Mouse (Mus musculus) B cell, adult (primary cell): Measurements from ENCODE around the gene Syt5. TPM values are rescaled to one million over a fixed set of nuclear protein-coding genes. Genes with fewer than 3 reads are reported as not detected.

Source experiments
- total RNA-seq: library from RNA; stranded (reverse); gene quantifications from 4 replicates; pipeline ENCODE4 v1.2.4, GENCODE M21; 2023; ENCODE audit not compliant: inconsistent age

Gene Syt5
- total RNA-seq, result not detected in 4 replicates

GRCm38 (mm10) chr7:4547221-4547641, at the start of gene Syt5:
Syt5 (minus strand) TSS chr7:4547541.

GRCm38 (mm10) chr7:4532005-4532729, 15.2 kb downstream of the Syt5 start, which contains the start of gene Dnaaf3:
Dnaaf3 (minus strand) TSS chr7:4532453.

GRCm38 (mm10) chr7:4524212-4524922, 23.0 kb downstream of the Syt5 start, which contains the start of gene Tnni3:
Tnni3 (minus strand) TSS chr7:4524229.

GRCm38 (mm10) chr7:4516332-4517050, 30.9 kb downstream of the Syt5 start, which contains the start of gene Tnnt1:
Tnnt1 (minus strand) TSS chr7:4516382.

GRCm38 (mm10) chr7:4501558-4502397, 45.6 kb downstream of the Syt5 start, which contains the start of gene Ppp1r12c:
Ppp1r12c (minus strand) TSS chr7:4501680.

Other genes with a start within 250 kb of the Syt5 start
- 0.48 to 1.2 TPM (median 1.0 TPM) in 4 replicates for gene Ncr1, start 209.8 kb downstream of the Syt5 start, total RNA-seq
- gene Gp6, start 149.8 kb downstream of the Syt5 start, total RNA-seq, result 0.15 to 0.42 TPM (median 0.16 TPM) in 3 of 4 replicates, not detected in the other
- gene Rdh13, start 101.9 kb downstream of the Syt5 start, total RNA-seq, result 8.4 to 10.3 TPM (median 9.5 TPM) in 4 replicates
- gene Eps8l1, start 86.9 kb downstream of the Syt5 start, total RNA-seq, result 13.9 to 50.5 TPM (median 45.9 TPM) in 4 replicates
- gene Ppp1r12c, start 45.9 kb downstream of the Syt5 start, total RNA-seq, result 230 to 259 TPM (median 247 TPM) in 4 replicates
- gene Tnnt1, start 31.2 kb downstream of the Syt5 start, total RNA-seq, result 0.61 to 2.7 TPM in 2 of 4 replicates, not detected in the others
- 1.2 to 1.9 TPM in 2 of 4 replicates, not detected in the others for gene Tnni3, start 23.3 kb downstream of the Syt5 start, total RNA-seq
- 0.22 to 0.69 TPM (median 0.39 TPM) in 3 of 4 replicates, not detected in the other for gene Dnaaf3, start 15.1 kb downstream of the Syt5 start, total RNA-seq
- gene Ptprh, start 56.5 kb upstream of the Syt5 start, total RNA-seq, result 1.4 TPM in 1 of 4 replicates, not detected in the others
- gene Tmem86b, start 83.9 kb upstream of the Syt5 start, total RNA-seq, result 46.4 to 54.9 TPM (median 50.2 TPM) in 4 replicates
- gene Ppp6r1, start 111.5 kb upstream of the Syt5 start, total RNA-seq, result 242 to 260 TPM (median 251 TPM) in 4 replicates
- gene Hspbp1, start 137.5 kb upstream of the Syt5 start, total RNA-seq, result 74.3 to 78.0 TPM (median 75.7 TPM) in 4 replicates
- not detected in 4 replicates for gene Brsk1, start 143.1 kb upstream of the Syt5 start, total RNA-seq
- gene Tmem150b, start 177.7 kb upstream of the Syt5 start, total RNA-seq, result 2.0 to 4.0 TPM (median 3.1 TPM) in 4 replicates
- gene Kmt5c, start 192.6 kb upstream of the Syt5 start, total RNA-seq, result 88.8 to 99.7 TPM (median 92.1 TPM) in 4 replicates
- 2.3 to 5.0 TPM (median 4.1 TPM) in 4 replicates for gene Cox6b2, start 205.6 kb upstream of the Syt5 start, total RNA-seq
- gene Fam71e2, start 223.8 kb upstream of the Syt5 start, total RNA-seq, result not detected in 4 replicates
- gene Il11, start 235.3 kb upstream of the Syt5 start, total RNA-seq, result not detected in 4 replicates
- not detected in 4 replicates for gene Tmem190, start 235.4 kb upstream of the Syt5 start, total RNA-seq
- gene Tmem238, start 242.1 kb upstream of the Syt5 start, total RNA-seq, result 2.0 to 2.9 TPM (median 2.4 TPM) in 4 replicates
- 1,659 to 1,852 TPM (median 1,727 TPM) in 4 replicates for gene Rpl28, start 245.3 kb upstream of the Syt5 start, total RNA-seq